Mouse (Mus musculus): ENCODE data around the gene Heatr3.

The Heatr3 gene

DNA sequence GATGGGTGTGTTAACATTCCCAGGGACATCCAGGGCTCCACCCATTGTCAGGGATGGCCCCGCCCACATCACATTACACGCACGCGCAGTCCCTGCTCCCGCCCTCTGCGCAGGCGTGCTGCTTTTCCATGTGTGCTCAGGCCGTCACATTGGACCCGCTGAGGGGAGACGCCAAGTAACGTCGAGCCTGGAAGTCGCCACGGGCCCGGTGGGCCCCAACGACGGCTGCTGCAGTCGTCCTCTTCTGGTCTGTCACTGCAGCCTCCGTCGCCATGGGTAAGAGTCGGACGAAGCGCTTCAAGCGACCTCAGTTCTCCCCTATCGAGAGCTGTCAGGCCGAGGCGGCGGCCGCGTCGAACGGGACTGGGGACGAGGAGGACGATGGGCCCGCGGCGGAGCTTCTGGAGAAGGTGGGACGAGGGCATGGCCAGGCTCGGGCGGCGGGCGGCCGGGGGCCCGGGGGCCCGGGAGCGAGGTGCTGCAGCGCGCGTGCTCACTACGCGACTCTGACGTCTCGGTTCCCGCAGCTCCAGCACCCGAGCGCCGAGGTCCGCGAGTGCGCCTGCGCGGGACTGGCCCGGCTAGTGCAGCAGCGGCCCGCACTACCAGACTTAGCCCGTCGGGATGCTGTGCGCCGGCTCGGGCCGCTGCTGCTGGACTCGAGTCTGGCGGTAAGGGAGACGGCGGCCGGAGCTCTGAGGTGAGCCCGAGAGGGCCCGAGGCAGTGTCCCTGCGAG, at the start of gene Heatr3:
Gene Heatr3 (plus strand): TSS at position 108 of the 737 bp plus-strand sequence.
- DNase-seq (ENCODE audit: low spot score in 2 of 2): peak; percentile 96

DNA sequence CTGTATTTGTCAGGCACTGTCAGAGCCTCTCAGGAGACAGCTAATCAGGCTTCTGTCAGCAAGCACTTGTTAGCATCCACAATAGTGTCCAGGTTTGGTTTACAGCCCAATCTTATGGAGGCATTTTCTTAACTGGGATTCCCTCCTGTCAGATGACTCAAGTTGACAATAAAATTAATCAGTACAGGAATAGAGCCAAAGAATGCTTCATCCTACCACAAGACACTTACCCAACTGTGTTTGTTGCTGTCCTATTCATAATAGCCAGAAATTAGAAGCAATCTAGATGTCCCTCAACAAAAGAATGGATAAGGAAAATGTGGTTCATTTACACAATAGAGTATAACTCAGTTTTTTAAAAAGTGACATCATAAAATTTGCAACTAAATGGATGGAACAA, 49.6 kb upstream of the Heatr3 start:
- DNase-seq (ENCODE audit: low spot score in 2 of 2): no peak

DNA sequence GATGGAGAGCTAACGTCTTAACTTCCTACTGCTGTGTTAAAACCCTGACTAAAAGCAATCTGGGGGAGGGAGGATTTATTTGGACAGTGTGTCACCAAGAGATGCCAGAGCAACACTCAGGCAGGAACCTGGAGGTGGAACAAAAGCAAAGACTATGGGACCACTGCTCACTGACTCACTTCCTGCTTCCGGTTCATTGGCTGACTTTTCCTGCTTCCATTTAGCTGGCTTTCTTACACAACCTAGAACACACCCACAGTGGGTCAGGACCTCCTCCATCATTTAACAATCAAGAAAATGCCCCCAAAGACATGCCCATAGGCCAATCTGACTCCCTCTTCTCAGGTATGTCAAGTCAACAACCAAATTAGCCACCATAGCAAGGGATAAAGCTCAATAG, 46.0 kb upstream of the Heatr3 start:
- no peak for DNase-seq (ENCODE audit: low spot score in 2 of 2)

DNA sequence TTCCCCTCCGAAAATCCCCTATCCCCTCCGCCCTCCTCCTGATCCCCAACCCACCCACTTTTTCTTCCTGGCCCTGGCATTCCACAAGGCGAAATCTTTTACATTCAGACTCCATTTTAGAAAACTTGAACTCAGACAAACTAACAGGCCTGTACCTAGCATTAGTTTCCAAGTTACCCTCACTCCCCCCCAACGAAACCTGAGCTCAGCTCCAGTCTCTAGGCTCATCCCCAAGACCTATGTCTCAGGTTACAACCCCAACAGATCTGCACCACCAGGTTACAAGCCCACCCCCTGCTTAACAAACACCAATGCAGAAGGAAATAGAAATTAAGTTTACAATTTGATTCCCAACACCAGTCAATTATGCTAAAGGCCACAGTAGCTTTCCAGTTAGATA, 44.3 kb upstream of the Heatr3 start:
- DNase-seq (ENCODE audit: low spot score in 2 of 2): no peak

DNA sequence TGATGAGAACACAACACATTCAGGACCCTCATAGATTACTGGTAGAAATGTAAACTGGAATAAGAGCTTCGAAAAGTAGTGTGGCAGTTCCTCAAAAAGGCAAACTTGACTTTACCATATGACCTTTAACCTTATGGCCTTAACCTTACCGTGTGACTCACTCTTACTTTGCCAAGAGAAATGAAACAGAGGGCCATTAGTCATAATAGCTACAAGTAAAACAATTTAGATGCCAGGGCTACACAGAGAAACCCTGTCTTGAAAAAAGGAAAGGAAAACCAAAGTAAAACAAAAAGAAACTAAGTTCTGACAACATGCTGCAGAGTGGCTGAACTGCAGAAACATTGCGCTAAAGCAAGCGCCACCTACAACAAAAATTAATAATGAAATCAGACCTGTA, 38.8 kb upstream of the Heatr3 start:
- no peak for DNase-seq (ENCODE audit: low spot score in 2 of 2)

DNA sequence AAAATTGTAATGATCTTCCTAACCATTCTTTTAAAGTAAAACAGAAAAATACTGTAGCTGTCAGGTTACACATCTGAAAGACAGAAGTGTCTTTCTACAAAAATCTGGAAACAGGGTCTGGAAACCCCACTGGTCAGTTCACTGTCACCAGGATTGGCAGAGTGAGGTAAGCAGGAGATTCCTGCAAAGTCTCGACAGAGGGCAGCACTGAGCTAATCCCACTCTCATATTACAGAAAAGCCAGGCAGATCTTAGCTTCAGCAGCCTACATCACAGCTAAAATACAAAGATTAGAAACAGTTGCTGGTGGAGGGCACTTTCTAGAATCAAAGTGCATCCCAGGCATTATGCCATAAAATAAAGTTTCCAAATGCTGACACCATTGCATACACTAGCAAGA, 38.1 kb upstream of the Heatr3 start:
- DNase-seq (ENCODE audit: low spot score in 2 of 2): peak; percentile 15 to 31

DNA sequence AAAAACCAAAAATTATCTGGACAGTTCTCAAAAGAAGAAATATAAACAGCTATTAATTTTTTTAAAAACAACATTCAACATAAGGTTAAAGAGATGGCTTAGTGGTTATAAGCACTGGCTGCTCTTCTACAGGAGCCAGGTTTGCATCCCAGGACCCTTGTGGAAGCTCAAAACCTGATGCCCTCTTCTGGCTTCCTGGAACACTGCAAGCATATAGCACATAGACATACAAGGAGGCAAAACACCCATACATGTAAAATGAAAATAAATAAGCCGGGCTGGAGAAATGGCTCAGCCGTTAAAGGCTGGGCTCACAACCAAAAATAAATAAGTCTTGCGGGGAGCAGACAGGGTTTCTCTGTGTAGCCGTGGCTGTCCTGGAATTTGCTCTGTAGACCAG, 28.4 kb upstream of the Heatr3 start:
- DNase-seq (ENCODE audit: low spot score in 2 of 2): no peak

DNA sequence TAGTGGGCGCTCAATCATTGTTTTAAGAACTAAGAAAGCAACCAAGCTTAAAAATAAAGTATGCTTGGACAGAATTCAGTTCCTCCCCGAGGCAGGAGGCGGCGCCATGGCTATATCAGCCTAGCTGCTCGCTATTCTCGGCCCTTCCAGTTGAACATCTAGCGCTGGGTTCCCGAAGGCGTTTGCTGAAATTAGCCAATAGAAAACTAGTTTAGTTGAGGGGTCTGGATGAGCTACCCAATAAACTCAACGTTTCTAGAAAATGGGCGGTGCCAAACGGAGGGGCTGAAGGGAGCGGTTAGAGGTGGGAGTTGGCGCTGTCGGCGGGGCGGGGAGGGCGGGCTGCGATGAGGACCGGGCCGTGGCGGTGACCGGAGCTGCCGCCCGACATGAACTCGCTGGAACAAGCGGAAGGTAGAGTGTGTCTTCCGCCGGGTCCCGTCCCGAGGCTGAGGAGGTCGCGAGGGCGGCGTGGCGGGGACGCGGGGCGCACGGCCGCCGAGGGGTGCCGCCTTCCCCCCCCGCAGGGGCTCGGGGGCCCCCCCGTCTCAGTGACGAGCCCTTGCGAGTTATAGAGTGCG, 19.1 kb upstream of the Heatr3 start, which contains the start of gene Cnep1r1:
Gene Cnep1r1 (plus strand): TSS at position 314 of the 581 bp plus-strand sequence.
- DNase-seq (ENCODE audit: low spot score in 2 of 2): peak; percentile 94 to 98

DNA sequence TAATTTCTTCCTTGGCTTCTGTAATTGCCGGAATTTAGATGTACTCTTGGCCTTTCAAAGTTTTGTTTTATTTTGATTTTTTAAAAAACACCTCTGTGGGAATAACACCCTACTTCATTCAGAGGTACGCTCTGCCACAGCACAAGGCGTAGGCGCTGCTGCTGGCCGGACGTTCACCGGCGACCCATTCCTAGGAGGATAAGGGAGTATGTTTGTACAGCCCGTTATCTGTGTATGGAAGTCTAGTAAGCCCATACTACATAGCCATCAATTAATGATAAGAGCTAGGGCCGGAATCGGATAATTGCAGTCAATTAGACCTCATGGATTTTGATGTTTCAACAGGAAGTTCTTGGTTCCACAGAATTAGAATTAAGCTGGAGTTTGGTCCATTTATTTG, 18.6 kb upstream of the Heatr3 start:
- DNase-seq (ENCODE audit: low spot score in 2 of 2): peak in 1 of 2 experiments; percentile 14

DNA sequence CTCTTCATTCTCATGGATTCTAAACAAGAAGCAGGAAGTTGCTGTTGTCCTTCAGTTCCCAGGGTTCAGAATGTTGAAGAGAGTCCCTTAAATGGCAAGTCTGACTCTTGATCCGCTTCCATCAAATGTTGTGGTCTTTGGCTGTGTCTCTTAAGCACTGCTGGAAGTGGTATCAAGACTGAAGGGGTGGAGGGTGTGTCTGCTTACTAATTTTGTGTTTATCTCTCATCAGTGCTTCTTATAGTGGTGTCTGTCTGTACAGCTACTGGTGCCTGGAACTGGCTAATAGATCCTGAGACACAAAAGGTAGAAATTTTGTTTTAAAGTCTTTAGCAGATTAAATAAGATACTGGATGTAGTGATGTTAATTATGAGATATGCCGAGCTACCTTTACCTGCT, 12.8 kb upstream of the Heatr3 start:
- no peak for DNase-seq (ENCODE audit: low spot score in 2 of 2)

DNA sequence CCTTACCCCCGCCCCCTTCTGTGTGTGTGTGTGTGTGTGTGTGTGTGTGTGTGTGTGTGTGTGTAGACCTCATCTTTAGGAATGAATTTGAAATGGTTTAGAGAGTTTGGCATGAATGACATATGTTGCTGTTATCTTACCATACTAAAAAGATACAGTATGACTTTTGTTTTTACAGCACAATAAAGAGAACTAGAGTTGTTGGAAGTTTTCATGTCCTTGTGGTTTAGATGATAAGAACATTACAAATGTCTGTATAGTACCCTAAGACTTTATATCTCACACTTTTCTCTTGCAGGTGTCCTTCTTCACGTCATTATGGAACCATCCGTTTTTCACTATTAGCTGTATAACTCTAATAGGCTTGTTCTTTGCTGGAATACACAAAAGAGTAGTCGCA, 8.3 kb upstream of the Heatr3 start:
- no peak for DNase-seq (ENCODE audit: low spot score in 2 of 2)

DNA sequence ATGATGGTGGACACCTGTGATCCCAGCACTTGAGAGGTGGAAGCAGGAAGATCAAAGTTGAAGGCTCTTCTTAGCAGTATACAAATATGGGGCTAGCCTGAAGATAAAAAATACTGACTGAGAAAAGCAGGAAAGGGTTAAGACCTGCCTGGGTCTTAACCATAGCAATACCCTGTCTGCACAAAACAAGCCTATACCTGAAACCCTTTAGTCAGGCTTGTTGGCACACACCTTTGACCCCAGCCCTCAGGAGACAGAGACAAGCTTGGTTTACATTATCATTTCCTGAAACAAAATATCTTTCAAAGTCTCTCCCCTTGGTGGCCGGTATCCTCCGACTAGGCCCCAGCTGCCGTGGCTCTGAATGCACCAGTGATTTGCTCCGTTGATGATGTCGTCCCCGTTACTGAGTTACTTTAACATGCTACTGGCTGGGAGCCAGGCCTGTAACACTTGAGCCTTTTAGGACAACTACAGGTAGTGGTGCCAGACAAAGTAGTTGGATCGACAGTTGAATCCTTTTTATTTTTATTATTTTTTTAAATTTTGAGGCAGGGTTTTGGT, 6.8 kb upstream of the Heatr3 start:
- no peak for DNase-seq (ENCODE audit: low spot score in 2 of 2)

DNA sequence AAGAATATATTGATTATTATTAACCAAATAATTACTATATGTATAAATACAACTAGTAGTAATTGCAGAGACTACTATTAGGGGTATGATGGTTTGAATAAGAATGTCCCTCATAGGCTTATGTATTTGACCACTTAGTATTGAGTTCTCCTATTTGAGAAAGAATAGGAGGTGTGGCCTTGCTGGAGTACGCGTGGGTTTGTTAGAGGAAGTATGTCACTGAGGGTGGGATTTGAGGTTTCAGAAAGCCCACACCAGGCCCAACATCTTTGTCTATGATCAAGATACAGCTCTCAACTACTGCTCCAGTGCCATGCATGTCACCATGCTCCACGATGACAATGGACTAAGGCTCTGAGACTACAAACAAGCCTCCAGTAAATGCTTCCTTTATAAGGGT, 1.6 kb downstream of the Heatr3 start:
- no peak for DNase-seq (ENCODE audit: low spot score in 2 of 2)

DNA sequence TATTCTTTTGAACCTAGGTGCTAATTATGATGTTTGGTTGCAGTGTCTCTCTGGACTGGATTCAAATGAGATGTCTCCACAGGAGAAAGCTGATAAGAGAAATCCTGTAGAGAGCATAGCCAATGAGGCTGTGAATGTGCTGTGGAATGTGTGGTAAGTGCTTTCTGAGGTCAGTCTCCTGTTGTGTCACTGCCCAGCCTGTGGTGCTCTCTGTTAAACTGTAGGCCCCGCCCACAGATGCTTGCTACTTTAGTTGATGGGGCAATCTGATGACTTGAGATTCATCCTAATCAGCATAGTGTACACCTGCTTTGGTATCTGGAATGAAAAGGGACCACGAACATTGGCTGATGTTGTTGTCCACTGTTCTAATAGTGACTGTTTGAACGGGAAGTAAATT, 4.0 kb downstream of the Heatr3 start:
- DNase-seq (ENCODE audit: low spot score in 2 of 2): no peak

DNA sequence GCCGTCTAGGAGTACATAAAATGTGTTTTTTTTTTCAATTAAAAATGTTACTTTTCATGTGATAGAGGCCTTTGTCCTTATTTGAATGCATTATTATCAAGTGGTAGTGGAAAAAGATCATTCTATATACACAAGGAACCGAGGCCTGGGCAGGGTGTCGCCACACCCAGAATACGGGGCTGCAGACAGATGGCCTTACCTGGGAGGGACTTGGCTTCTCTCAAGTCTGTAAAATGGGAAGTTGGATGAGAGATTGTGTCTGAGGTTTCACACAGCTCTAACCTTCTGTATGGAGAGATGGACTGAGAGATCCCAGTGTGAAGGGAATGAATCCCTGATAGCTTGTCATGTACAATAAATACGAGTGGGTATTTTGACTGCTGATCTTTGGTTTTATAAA, 6.4 kb downstream of the Heatr3 start:
- DNase-seq (ENCODE audit: low spot score in 2 of 2): no peak

DNA sequence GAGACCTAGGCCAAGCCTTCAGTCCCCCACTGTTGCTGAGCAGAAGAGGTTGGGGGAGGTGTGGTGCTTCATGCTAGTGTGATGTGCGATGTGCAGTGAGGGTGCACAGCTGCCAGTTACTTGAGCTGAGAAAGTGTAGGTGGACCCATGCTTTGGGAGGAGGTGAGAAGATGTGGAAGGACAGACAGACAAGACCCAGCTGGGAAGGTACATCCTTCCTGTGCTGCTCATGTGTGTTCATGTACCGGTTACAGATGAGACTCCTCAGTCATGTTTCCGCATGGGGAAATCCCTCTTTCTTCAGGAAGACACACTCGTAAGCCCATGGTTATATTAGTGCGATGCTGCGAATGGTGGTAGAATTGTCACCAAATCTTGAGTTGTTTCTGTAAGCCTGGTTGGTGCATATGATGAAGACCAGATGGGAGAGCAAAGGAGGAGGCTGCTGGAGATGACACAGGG, 13.3 kb downstream of the Heatr3 start:
- peak; percentile 40 for DNase-seq (ENCODE audit: low spot score in 2 of 2)

DNA sequence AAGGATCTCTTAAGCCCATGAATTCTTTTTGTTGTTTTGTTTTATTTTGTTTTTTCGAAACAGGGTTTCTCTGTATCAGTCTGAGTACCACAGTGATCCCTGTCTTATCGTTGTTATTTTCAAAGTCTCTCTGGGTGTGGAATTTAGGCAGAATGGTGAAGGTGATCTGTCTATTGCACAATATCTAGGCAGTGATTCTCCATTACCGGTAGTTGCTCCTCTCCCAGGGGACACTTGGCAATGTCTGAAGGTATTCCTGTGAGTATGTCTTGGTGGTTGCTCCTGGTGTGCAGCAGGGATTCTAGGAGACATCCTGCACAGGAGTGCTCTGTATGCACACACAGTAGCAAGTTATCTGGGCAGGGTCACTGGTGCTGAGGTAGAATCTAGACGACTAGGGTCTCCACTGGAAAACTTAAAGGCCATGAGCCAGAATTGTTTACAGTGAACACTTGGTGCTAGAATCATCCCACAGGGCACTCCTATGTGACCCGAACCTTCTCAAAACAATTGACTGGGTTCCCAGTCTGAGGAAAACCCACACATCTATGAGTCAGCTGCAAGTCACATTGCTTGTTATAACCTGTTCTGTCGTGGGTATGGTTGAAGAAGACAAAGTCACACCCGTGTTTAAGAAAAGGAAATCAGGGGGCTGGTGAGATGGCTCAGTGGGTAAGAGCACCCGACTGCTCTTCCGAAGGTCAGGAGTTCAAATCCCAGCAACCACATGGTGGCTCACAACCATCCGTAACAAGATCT, 22.8 kb downstream of the Heatr3 start:
- peak; percentile 24 to 43 for DNase-seq (ENCODE audit: low spot score in 2 of 2)

DNA sequence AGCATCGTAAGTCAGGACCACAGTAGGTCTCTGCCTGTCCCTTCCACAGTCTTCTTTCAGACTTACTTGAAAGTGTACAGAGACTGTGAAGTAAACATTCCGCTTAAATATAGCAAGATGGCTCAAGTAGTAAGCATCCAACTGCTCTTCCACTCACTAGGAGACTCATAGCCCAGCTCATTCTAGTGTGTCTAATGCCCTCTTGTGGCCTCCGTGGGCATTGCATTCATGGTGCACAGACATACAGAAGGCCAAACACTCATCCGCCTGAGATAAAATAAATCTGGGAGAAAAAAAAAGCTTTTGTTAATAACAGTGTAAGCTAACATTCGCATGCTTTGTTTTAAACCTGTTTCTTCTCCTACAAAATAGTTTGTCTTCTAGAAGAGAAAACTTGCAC, 23.8 kb downstream of the Heatr3 start:
- peak; percentile 54 to 66 for DNase-seq (ENCODE audit: low spot score in 2 of 2)

DNA sequence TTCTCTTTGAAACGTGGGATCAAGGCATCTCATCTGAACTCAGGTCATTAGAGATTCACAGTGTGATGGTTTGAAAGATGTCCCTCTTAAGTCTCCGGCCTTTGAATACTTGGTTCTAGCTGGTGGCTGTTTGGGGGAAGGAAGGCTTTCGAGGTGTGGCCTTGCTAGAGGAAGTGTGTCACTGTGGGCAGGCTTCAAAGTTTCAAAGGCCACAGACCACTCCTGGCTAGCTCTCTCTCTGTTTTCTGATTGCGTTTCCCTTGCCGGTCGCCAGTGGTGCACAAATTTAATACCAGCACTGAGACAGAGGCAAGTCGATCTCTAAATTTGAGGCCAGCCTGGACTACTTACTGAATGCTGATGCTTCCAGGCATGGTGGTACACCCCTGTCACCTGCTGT, 37.6 kb downstream of the Heatr3 start:
- DNase-seq (ENCODE audit: low spot score in 2 of 2): no peak

DNA sequence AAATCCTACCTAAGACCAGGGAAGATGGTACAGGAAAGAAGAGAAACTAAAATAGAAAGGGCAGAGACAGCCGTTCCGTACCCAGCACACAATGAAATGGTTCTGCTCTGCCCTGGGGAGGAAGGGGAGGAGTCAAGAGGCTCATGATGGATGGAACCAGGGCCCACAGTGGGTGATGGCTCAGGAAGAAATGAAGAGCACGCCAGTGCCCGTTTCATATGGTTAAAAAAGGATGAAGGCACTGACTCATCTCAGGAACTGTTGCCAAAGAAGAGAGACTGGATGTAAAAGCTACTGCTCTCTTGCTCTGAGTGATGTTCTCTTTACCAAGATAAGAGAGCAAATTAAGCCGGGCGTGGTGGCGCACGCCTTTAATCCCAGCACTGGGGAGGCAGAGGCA, 39.6 kb downstream of the Heatr3 start:
- DNase-seq (ENCODE audit: low spot score in 2 of 2): peak in 1 of 2 experiments; percentile 20

DNA sequence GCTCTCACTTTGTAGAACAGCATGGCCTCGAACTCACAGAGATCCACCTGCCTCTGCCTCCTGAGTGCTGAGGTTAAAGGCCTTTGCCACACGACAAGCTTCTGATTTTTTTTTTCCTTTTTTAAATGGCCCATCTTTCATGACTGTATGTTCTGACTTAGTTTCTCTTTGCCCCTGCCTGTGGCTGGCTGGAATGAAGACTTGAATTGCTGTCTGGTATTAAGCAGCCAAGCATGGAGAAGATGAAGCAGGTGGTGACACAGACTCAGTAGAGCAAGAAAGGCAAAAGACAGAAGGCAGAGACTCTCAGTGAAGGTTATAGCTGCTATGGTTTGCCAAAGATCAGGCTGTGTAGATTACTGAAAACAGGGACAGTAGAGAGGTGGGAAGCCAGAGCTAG, 45.5 kb downstream of the Heatr3 start:
- DNase-seq (ENCODE audit: low spot score in 2 of 2): no peak

DNA sequence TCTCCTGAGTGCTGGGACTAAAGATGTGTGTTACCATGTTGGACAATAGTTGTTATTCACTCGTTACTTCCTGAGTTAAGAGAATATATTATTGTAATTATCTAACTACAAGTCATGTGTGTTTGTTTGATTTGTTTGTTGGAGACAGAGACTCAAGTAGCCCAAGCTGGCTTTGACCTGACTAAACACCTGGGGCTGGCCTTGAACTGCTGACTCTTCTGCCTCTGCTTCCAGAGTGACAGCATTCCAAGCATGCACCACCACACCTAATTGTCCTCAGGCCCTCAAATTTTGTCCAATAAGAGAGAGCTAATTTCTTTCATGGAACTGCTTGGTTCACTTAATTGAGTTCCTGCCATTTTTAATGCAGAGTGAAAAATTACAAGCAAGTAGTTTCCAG, 47.3 kb downstream of the Heatr3 start:
- no peak for DNase-seq (ENCODE audit: low spot score in 2 of 2)

All from right cerebral cortex, adult 2 months (tissue).